In the genomic region with DNA sequence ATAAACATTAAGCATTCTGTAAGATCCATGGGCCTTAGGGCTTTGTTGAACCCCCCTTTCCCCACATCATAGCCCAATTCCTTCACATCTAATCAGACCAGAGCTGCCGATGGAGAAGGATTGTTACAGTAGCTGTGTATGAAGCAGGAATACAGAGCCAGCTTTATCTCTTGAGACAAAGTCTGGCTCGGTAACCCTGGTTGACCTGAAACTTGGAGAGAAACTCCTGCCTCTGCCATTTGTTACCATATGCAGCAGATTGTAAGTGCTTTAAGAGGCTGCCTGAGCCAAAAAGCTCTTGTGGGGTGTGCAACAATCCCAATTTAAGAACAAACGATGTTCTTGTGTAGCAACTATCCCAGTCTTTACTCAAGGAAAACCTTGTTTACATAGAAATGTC, we compare ENCODE assay signal across 8 mouse cellular contexts. TPM values are rescaled to one million over a fixed set of nuclear protein-coding genes. Genes with fewer than 3 reads are reported as not detected.
DNase-seq lines count a peak whose midpoint lies in the region; ATAC-seq lines count a peak whose summit lies in the region.

No protein-coding gene starts in this region.

- H3K27me3 ChIP-seq in limb, embryonic 15.5 days: no peaks in the 10 kb centered on the region

- peak overlapping the region; percentile 92 for H3K4me2 ChIP-seq in limb, embryonic 15.5 days

- H3K4me3 ChIP-seq in limb, embryonic 15.5 days: peak overlapping the region; percentile 87

- H3K36me3 ChIP-seq in limb, embryonic 15.5 days: no peaks in the 10 kb centered on the region

- H3K4me1 ChIP-seq in limb, embryonic 15.5 days: peaks cover 27% of the 10 kb centered on the region

- DNase-seq in adrenal gland, adult 2 months: peak; percentile 13
- DNase-seq in adrenal gland, postnatal 4 days (ENCODE audit: low spot score in 2 of 2): no peak
- peak; percentile 45 for DNase-seq in retina, postnatal 1 day
- no peak for DNase-seq in retina, embryonic 14.5 days (ENCODE audit: low spot score)
- DNase-seq in telencephalon, adult 2 months (ENCODE audit: low read depth, low spot score): peak; percentile 6
- DNase-seq in left cerebral cortex, adult 11 months (ENCODE audit: low spot score): no peak
- DNase-seq in left cerebral cortex, adult 9 months (ENCODE audit: low spot score in 2 of 2): no peak

- no peak for ATAC-seq in limb, embryonic 15.5 days (ENCODE audit: insufficient number of reproducible peaks, low FRiP score, low TSS enrichment, low read depth)

- H3K9me3 ChIP-seq in limb, embryonic 15.5 days: no peaks in the 10 kb centered on the region

- WGBS in limb, embryonic 15.5 days: 64% methylated on average over 3 of the region's 3 CpGs

- no peak overlapping the region for H3K9ac ChIP-seq in limb, embryonic 15.5 days

- H3K27ac ChIP-seq in limb, embryonic 15.5 days: no peak overlapping the region

RNA-seq across cellular contexts. Expression of a gene that starts 3.4 kb away (rescaled TPM):
- total RNA-seq in adrenal gland, adult 2 months (2021): 100 to 1,000 TPM; 247 to 296 TPM
- polyA plus RNA-seq in adrenal gland, adult 2 months (2012; rRNA removed): 17.4 and 19.1 TPM in 2 replicates
- 100 to 1,000 TPM; 168 to 169 TPM for total RNA-seq in adrenal gland, postnatal 4 days (2021)
- polyA plus RNA-seq in limb, embryonic 15.5 days (2015; fragmentation: Nextera tagmentation; extraction: Ambion mirVana): 333 and 358 TPM in 2 replicates

RNA-seq across cellular contexts. Expression of a gene that starts 3.4 kb away (rescaled TPM):
- total RNA-seq in adrenal gland, adult 2 months (2021): 10 to 100 TPM; 54.1 to 77.7 TPM
- polyA plus RNA-seq in adrenal gland, adult 2 months (2012; rRNA removed): 209 and 212 TPM in 2 replicates
- total RNA-seq in adrenal gland, postnatal 4 days (2021): 10 to 100 TPM; 49.1 to 50.2 TPM
- polyA plus RNA-seq in limb, embryonic 15.5 days (2015; fragmentation: Nextera tagmentation; extraction: Ambion mirVana): 108 and 114 TPM in 2 replicates

Comparison
In these comparisons a context has a peak if more than half of its experiments do, and no peak if none do; other contexts are left out.
1. DNase-seq: peak in adrenal gland, adult 2 months (single experiment), retina, postnatal 1 day (single experiment) and telencephalon, adult 2 months (single experiment); none in adrenal gland, postnatal 4 days (0 of 2), retina, embryonic 14.5 days (single experiment), left cerebral cortex, adult 11 months (single experiment) and left cerebral cortex, adult 9 months (0 of 2).